Mouse (Mus musculus): ENCODE results near the gene Trp63. TPM values are rescaled to one million over a fixed set of nuclear protein-coding genes. Genes with fewer than 3 reads are reported as not detected.
"Not testable (repeated sequence)": the region's sequence is repeated elsewhere in the genome, so short reads cannot be mapped to it uniquely, and the experiment has no call there.

The Trp63 gene
- polyA plus RNA-seq (2012; ENCODE audit: insufficient read depth, insufficient read length, low replicate concordance, missing spikeins) = not detected in 2 replicates

DNA sequence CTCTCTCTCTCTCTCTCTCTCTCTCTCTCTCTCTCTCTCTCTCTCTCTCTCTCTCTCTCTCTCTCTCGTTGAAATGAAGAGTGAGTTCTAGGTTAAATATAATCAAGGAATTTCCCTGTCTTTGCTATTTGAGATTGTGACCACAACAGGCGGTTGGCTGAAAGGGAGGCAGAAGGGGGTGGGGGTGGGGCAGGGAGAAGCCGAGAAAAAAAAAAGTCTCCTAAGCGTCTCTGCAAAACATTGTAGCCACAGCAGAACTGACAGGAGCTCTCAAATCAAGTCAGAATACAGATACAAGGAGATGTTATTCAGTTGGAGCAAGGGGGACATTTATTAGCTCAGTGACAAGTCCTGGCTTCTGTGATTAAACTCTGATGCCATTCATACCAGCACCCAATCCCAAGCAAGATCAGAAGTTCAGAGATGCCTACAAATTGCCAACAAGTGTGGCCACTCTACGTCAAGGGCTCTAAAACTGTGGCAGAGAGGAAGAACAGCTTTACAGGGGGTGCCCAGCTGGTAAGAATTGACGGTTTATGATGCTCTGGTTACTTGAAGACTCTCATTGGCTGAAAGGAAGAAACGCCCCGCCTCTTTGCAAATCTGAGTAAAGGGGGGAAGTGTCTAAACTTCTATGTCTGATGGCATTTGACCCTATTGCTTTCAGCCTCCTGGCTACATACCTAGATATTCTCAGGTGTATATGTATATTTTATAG, at the start of gene Trp63:
Gene Trp63 (plus strand): TSS at position 233 of the 718 bp plus-strand sequence.
- WGBS = 50% methylated on average over 8 of the region's 8 CpGs
- Histone ChIP-seq H3K27ac (ENCODE audit: insufficient read depth, low read depth, low read length) (no peak within 1 kb of the TSS), H3K4me1 (ENCODE audit: control insufficient read depth, insufficient read depth, low read length) (peaks cover 3% of the 10 kb centered on the region), H3K4me3 (ENCODE audit: insufficient read depth, low read depth, low read length) (no peak within 1 kb of the TSS)
- TF ChIP-seq CTCF (IDR thresholded peaks at IDR 0.05; ENCODE audit: insufficient read depth, low read depth, low read length) = no peak
- TF ChIP-seq POLR2A (IDR thresholded peaks at IDR 0.05; ENCODE audit: insufficient read depth, low read depth, low read length) = no peak

- WGBS = 89% methylated on average over 4 of the region's 4 CpGs
- not testable (repeated sequence) for H3K27ac ChIP-seq (ENCODE audit: insufficient read depth, low read depth, low read length); H3K4me3 ChIP-seq (ENCODE audit: insufficient read depth, low read depth, low read length); H3K4me1 ChIP-seq (ENCODE audit: control insufficient read depth, insufficient read depth, low read length)
Observed at GRCm38 (mm10) chr16:25644716-25645115, 38.8 kb upstream of the Trp63 start.

- H3K4me3 ChIP-seq (ENCODE audit: insufficient read depth, low read depth, low read length) = no peak overlapping the region
- TF ChIP-seq POLR2A (IDR thresholded peaks at IDR 0.05; ENCODE audit: insufficient read depth, low read depth, low read length) (no peak), CTCF (IDR thresholded peaks at IDR 0.05; ENCODE audit: insufficient read depth, low read depth, low read length) (no peak)
- H3K4me1 ChIP-seq (ENCODE audit: control insufficient read depth, insufficient read depth, low read length) = no peaks in the 10 kb centered on the region
- H3K27ac ChIP-seq (ENCODE audit: insufficient read depth, low read depth, low read length) = no peak overlapping the region
- WGBS = 46% methylated on average over 9 of the region's 9 CpGs
Observed at GRCm38 (mm10) chr16:25660510-25661235, 22.9 kb upstream of the Trp63 start.

GRCm38 (mm10) chr16:25663116-25663515, 20.4 kb upstream of the Trp63 start:
- Histone ChIP-seq H3K4me3 (ENCODE audit: insufficient read depth, low read depth, low read length) (no peak overlapping the region), H3K4me1 (ENCODE audit: control insufficient read depth, insufficient read depth, low read length) (no peaks in the 10 kb centered on the region), H3K27ac (ENCODE audit: insufficient read depth, low read depth, low read length) (no peak overlapping the region)
- WGBS = 82% methylated on average over 3 of the region's 3 CpGs
- TF ChIP-seq CTCF (IDR thresholded peaks at IDR 0.05; ENCODE audit: insufficient read depth, low read depth, low read length) = no peak
- no peak for TF ChIP-seq POLR2A (IDR thresholded peaks at IDR 0.05; ENCODE audit: insufficient read depth, low read depth, low read length)

- Histone ChIP-seq H3K4me1 (ENCODE audit: control insufficient read depth, insufficient read depth, low read length) (no peaks in the 10 kb centered on the region), H3K4me3 (ENCODE audit: insufficient read depth, low read depth, low read length) (no peak overlapping the region), H3K27ac (ENCODE audit: insufficient read depth, low read depth, low read length) (no peak overlapping the region)
- TF ChIP-seq POLR2A (IDR thresholded peaks at IDR 0.05; ENCODE audit: insufficient read depth, low read depth, low read length) (no peak), CTCF (IDR thresholded peaks at IDR 0.05; ENCODE audit: insufficient read depth, low read depth, low read length) (no peak)
- 54% methylated on average over 5 of the region's 5 CpGs for WGBS
Observed at GRCm38 (mm10) chr16:25673861-25674440, 9.6 kb upstream of the Trp63 start.

DNA sequence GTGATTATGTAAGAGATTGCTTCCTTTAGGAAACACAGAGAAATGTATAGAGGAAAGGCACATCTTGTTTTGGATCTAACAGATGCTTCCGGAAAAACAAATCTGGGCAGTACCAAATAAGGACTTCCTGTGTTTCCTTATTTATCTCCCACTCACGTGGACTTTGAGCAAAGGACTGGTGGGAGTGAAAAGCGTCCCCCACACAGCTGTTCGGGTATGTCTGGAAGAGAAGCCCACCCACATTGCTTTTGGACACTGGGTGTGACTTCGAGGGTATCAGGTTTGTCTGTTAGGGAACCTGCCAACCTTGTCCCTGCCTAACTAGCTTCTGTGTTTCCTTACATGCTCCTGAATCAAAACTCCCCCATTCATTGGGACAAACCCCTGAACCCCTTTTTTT, 3.2 kb upstream of the Trp63 start:
- Histone ChIP-seq H3K4me3 (ENCODE audit: insufficient read depth, low read depth, low read length) (no peak overlapping the region), H3K27ac (ENCODE audit: insufficient read depth, low read depth, low read length) (no peak overlapping the region), H3K4me1 (ENCODE audit: control insufficient read depth, insufficient read depth, low read length) (no peaks in the 10 kb centered on the region)
- WGBS = 74% methylated on average over 5 of the region's 5 CpGs
- TF ChIP-seq POLR2A (IDR thresholded peaks at IDR 0.05; ENCODE audit: insufficient read depth, low read depth, low read length) (no peak), CTCF (IDR thresholded peaks at IDR 0.05; ENCODE audit: insufficient read depth, low read depth, low read length) (no peak)

DNA sequence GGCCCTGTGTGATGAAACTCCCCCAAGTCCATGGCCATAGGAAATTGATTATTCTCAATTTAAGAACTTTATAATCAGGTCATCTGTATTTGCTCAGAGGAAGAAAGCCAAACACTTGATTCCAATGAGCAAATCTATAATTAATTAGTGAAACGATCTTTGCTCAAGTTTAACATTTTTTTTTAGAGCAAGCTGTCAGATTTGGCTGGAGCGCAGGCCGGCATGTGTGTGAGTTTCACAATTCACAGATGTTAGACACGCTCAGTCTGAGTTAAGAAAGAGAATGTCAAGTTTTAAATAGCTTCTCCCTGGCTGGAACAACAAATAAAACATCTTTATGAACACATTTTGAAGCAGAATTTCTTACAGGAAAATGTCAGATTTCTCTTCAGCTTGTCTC, 1.0 kb upstream of the Trp63 start:
- H3K27ac ChIP-seq (ENCODE audit: insufficient read depth, low read depth, low read length) = no peak overlapping the region
- no peak overlapping the region for H3K4me3 ChIP-seq (ENCODE audit: insufficient read depth, low read depth, low read length)
- no peaks in the 10 kb centered on the region for H3K4me1 ChIP-seq (ENCODE audit: control insufficient read depth, insufficient read depth, low read length)
- no peak for TF ChIP-seq CTCF (IDR thresholded peaks at IDR 0.05; ENCODE audit: insufficient read depth, low read depth, low read length)
- TF ChIP-seq POLR2A (IDR thresholded peaks at IDR 0.05; ENCODE audit: insufficient read depth, low read depth, low read length) = no peak
- WGBS = 75% methylated on average over 4 of the region's 4 CpGs

DNA sequence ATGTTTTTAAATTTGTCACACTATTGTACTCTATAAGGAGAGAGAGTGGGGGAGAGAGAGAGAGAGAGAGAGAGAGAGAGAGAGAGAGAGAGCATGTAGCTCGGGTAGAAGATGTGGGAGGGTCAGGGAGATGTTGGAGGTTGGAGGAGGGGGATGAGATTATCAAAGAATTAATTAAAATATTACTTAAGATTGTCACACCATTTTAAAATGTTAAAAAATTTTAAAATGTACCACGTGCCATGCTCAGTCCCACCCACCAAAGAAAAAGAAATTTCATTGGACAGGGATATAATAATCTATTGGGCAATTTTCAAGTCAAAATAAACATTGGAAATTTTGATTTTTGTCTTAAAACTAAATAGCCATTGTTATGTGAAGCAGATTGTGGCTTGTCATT, 1.0 kb downstream of the Trp63 start:
- 81% methylated on average over 2 of the region's 2 CpGs for WGBS

GRCm38 (mm10) chr16:25690612-25691011, 7.0 kb downstream of the Trp63 start:
- no peak overlapping the region for H3K4me3 ChIP-seq (ENCODE audit: insufficient read depth, low read depth, low read length)
- 39% methylated on average over 5 of the region's 5 CpGs for WGBS
- H3K4me1 ChIP-seq (ENCODE audit: control insufficient read depth, insufficient read depth, low read length) = peaks cover 3% of the 10 kb centered on the region
- H3K27ac ChIP-seq (ENCODE audit: insufficient read depth, low read depth, low read length) = no peak overlapping the region
- TF ChIP-seq CTCF (IDR thresholded peaks at IDR 0.05; ENCODE audit: insufficient read depth, low read depth, low read length) (no peak), POLR2A (IDR thresholded peaks at IDR 0.05; ENCODE audit: insufficient read depth, low read depth, low read length) (no peak)

More for the DNA sequence above, 1.0 kb downstream of the Trp63 start:
- no peak overlapping the region for H3K4me3 ChIP-seq (ENCODE audit: insufficient read depth, low read depth, low read length)
- peaks cover 3% of the 10 kb centered on the region for H3K4me1 ChIP-seq (ENCODE audit: control insufficient read depth, insufficient read depth, low read length)
- H3K27ac ChIP-seq (ENCODE audit: insufficient read depth, low read depth, low read length) = no peak overlapping the region
- TF ChIP-seq CTCF (IDR thresholded peaks at IDR 0.05; ENCODE audit: insufficient read depth, low read depth, low read length) = no peak
- TF ChIP-seq POLR2A (IDR thresholded peaks at IDR 0.05; ENCODE audit: insufficient read depth, low read depth, low read length) = no peak

Measured in olfactory bulb, adult 2 months (tissue).